Mouse (Mus musculus) T-helper 17 cell (primary cell): ENCODE results near the gene Rrm2.

Source experiments
- in situ Hi-C, 2 experiments: fragments of 300-600 bp; cut with MboI, MseI; formaldehyde crosslinking; loops; 1 replicate in 1 of 2; 2 replicates in 1 of 2; pipeline ENCODE4 v1.15.1; 2025; ENCODE audit warnings: high pct_unique_total_duplicates in 2 of 2

Rrm2 gene

GRCm38 (mm10) chr12:24747297-24747696, 39.3 kb downstream of the Rrm2 start:
- in situ Hi-C loops = no loop called here

GRCm38 (mm10) chr12:24750521-24750920, 42.5 kb downstream of the Rrm2 start:
- in situ Hi-C loops = no loop called here

- in situ Hi-C loops = no loop called here
These were observed 45.6 kb downstream of the Rrm2 start for GRCm38 (mm10) chr12:24753680-24754079.

- in situ Hi-C loops = no loop called here
These were observed 46.7 kb downstream of the Rrm2 start for GRCm38 (mm10) chr12:24754693-24755092.

DNA sequence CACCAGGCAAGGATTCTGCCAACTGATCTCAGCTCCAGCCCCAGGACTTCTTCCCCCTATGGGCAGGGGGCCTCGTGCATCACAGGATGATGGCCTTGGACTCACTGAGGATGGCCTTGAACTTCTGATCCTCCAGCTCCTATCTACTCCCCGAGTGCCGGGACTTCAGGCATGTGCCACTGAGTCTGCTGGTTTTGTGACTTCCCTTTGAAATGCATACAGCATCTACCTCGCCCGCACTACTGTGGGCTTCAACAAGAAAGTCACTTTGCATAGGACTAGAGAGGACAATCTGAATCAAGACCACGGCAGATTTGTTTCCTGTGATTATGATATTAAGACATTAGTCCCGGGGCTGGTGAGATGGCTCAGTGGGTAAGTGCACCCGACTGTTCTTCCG, 47.4 kb downstream of the Rrm2 start:
- in situ Hi-C loops = no loop called here

- in situ Hi-C loops = no loop called here
These were observed 49.3 kb downstream of the Rrm2 start for GRCm38 (mm10) chr12:24757387-24757786.

- in situ Hi-C loops = no loop called here
These were observed 50.3 kb downstream of the Rrm2 start for GRCm38 (mm10) chr12:24758374-24758773.

DNA sequence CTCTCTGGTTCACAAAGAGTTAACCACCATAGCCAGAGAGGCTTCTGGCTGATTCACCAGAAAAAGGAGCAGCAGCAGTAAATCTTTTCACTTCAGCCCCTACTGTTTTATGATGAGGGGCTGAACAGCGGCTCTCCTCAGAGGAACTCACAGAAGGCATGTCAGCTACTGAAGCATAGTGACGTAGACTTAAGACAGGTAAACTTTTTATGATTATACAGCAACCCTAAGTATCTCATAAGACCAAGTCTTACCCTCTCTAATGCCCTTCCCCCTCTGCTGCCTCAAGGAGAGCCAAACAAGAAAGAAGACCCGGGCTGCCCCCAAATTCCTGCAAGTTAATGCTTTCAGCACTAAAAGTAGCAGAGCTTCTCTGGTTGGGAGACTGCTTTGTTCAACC, 54.2 kb downstream of the Rrm2 start:
- in situ Hi-C loops = no loop called here
